ENCODE assay signal across 7 mouse cellular contexts in the genomic region with DNA sequence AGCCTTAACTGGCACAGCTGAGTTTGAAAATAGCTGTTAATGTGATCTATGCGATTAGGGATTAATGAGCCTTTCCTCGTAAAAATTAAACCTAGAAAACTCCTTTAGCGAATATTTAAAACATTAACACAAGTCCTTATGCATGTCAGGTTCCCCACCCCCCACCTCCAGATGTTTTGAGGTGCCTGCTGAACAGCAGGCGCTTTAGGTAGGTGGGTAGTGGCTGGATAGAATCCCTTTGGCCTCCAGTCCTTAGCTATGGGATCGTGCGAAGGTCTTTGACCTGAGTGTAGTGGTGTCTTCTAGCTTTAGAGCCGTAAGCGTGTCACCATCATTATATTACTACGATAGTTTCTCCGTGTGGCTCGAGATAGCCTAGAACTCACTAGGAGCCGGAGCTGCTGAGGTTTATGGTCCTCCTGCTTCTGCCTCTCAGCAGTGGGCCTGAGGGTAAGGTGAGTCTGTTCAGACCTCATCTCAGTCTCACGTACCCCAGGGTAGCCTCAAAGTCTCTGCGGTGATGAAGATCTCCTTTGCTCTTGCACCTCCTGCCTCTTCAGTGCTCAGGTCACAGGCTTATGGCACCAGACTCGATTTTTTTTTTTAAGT. TPM values are rescaled to one million over a fixed set of nuclear protein-coding genes. Genes with fewer than 3 reads are reported as not detected.
A peak's percentile ranks its signal among the peaks of the same experiment; 100 is the strongest.
DNase-seq lines count a peak whose midpoint lies in the region; ATAC-seq and TF ChIP-seq lines count a peak whose summit lies in the region.

No protein-coding gene starts in this region.

- no peaks in the 10 kb centered on the region for H3K36me3 ChIP-seq in ES-Bruce4 (ENCODE audit: control insufficient read depth, insufficient read depth, low read length, poor library complexity, severe bottlenecking)
- H3K36me3 ChIP-seq in forebrain, embryonic 12.5 days (replicated peaks): peaks cover 5% of the 10 kb centered on the region
- peaks cover 12% of the 10 kb centered on the region for H3K36me3 ChIP-seq in kidney, embryonic 15.5 days
- H3K36me3 ChIP-seq in midbrain, postnatal 0 days (ENCODE audit: insufficient read depth, low read length): no peaks in the 10 kb centered on the region

- TF ChIP-seq CTCF in ES-Bruce4 (IDR thresholded peaks at IDR 0.05; ENCODE audit: low read depth, low read length): no peak
- no peak for TF ChIP-seq CTCF in midbrain, postnatal 0 days (IDR thresholded peaks at IDR 0.05)

- no peak overlapping the region for H3K27ac ChIP-seq in ES-Bruce4 (ENCODE audit: insufficient read depth, low read length)
- peak overlapping the region; percentile 100 for H3K27ac ChIP-seq in forebrain, embryonic 12.5 days
- peak overlapping the region; percentile 100 for H3K27ac ChIP-seq in kidney, embryonic 15.5 days
- H3K27ac ChIP-seq in midbrain, postnatal 0 days (ENCODE audit: low read depth, low read length): peak overlapping the region; percentile 100

- WGBS in forebrain, embryonic 12.5 days: 28% methylated on average over 15 of the region's 15 CpGs
- 12% methylated on average over 15 of the region's 15 CpGs for WGBS in kidney, embryonic 15.5 days
- 27% methylated on average over 15 of the region's 15 CpGs for WGBS in midbrain, postnatal 0 days

- H3K4me3 ChIP-seq in ES-Bruce4 (ENCODE audit: low read depth, low read length): peak overlapping the region; percentile 22; the same call in 1 of the 2 replicates
- peak overlapping the region; percentile 94 for H3K4me3 ChIP-seq in forebrain, embryonic 12.5 days (replicated peaks)
- H3K4me3 ChIP-seq in kidney, embryonic 15.5 days (replicated peaks): peak overlapping the region; percentile 90
- peak overlapping the region; percentile 97 for H3K4me3 ChIP-seq in midbrain, postnatal 0 days (ENCODE audit: low read depth, low read length)

- TF ChIP-seq POLR2A in ES-Bruce4 (IDR thresholded peaks at IDR 0.05; ENCODE audit: insufficient read depth, low read length): no peak

- DNase-seq in A20 (ENCODE audit: low read depth, low spot score): peak; percentile 44
- DNase-seq in midbrain, postnatal 0 days (ENCODE audit: low spot score): no peak
- no peak for DNase-seq in spleen, adult 12 weeks (ENCODE audit: low spot score)
- DNase-seq in gastrocnemius, postnatal 10 days: no peak

- H3K27me3 ChIP-seq in ES-Bruce4 (ENCODE audit: control insufficient read depth, insufficient read depth, low read length, poor library complexity, severe bottlenecking): no peaks in the 10 kb centered on the region
- H3K27me3 ChIP-seq in forebrain, embryonic 12.5 days: peaks cover 9% of the 10 kb centered on the region
- H3K27me3 ChIP-seq in kidney, embryonic 15.5 days: no peaks in the 10 kb centered on the region
- no peaks in the 10 kb centered on the region for H3K27me3 ChIP-seq in midbrain, postnatal 0 days (ENCODE audit: insufficient read depth, low read length)

- TF ChIP-seq EP300 in ES-Bruce4 (IDR thresholded peaks at IDR 0.05; ENCODE audit: insufficient read depth, low read depth, low read length): no peak

- H3K4me2 ChIP-seq in forebrain, embryonic 12.5 days: peak overlapping the region; percentile 65
- peak overlapping the region; percentile 79 for H3K4me2 ChIP-seq in kidney, embryonic 15.5 days
- peak overlapping the region; percentile 64 for H3K4me2 ChIP-seq in midbrain, postnatal 0 days (ENCODE audit: low read depth, low read length, poor library complexity, severe bottlenecking)

- ATAC-seq in forebrain, embryonic 12.5 days (ENCODE audit: low FRiP score): no peak
- ATAC-seq in kidney, embryonic 15.5 days (replicated peaks; ENCODE audit: low FRiP score): no peak
- no peak for ATAC-seq in midbrain, postnatal 0 days (ENCODE audit: low FRiP score)

- H3K4me1 ChIP-seq in ES-Bruce4 (ENCODE audit: control insufficient read depth, insufficient read depth, low read length): peaks cover 2% of the 10 kb centered on the region
- peaks cover 41% of the 10 kb centered on the region for H3K4me1 ChIP-seq in forebrain, embryonic 12.5 days
- H3K4me1 ChIP-seq in kidney, embryonic 15.5 days: peaks cover 59% of the 10 kb centered on the region
- H3K4me1 ChIP-seq in midbrain, postnatal 0 days (ENCODE audit: insufficient read depth, low read length): peaks cover 8% of the 10 kb centered on the region

- no peaks in the 10 kb centered on the region for H3K9me3 ChIP-seq in ES-Bruce4 (replicated peaks; ENCODE audit: control insufficient read depth, insufficient read depth, low read length, poor library complexity, severe bottlenecking)
- no peaks in the 10 kb centered on the region for H3K9me3 ChIP-seq in forebrain, embryonic 12.5 days
- H3K9me3 ChIP-seq in kidney, embryonic 15.5 days (replicated peaks): no peaks in the 10 kb centered on the region
- no peaks in the 10 kb centered on the region for H3K9me3 ChIP-seq in midbrain, postnatal 0 days (ENCODE audit: low read length)

- H3K9ac ChIP-seq in ES-Bruce4 (ENCODE audit: low read depth, poor library complexity, severe bottlenecking): peak overlapping the region; percentile 93; the same call in 1 of the 2 replicates
- H3K9ac ChIP-seq in forebrain, embryonic 12.5 days: peak overlapping the region; percentile 96
- peak overlapping the region; percentile 96 for H3K9ac ChIP-seq in kidney, embryonic 15.5 days
- peak overlapping the region; percentile 68 for H3K9ac ChIP-seq in midbrain, postnatal 0 days (replicated peaks; ENCODE audit: low read length, poor library complexity, severe bottlenecking)

RNA-seq across cellular contexts. Expression of gene Wbp4, which starts 1.5 kb away (rescaled TPM):
- polyA plus RNA-seq in ES-Bruce4 (2011; ENCODE audit: insufficient read depth, insufficient read length, low read depth, missing spikeins): 38.7 and 42.9 TPM in 2 replicates
- polyA plus RNA-seq in forebrain, embryonic 12.5 days (2016; fragmentation: Nextera tagmentation; extraction: Ambion mirVana): 55.9 and 56.7 TPM in 2 replicates
- polyA plus RNA-seq in kidney, embryonic 15.5 days (2015; fragmentation: Nextera tagmentation; extraction: Ambion mirVana): 40.8 and 41.2 TPM in 2 replicates
- total RNA-seq in midbrain, postnatal 0 days (2014; rRNA removed): 30.5 and 38.1 TPM in 2 replicates
- polyA plus RNA-seq in midbrain, postnatal 0 days (2015; fragmentation: Nextera tagmentation; extraction: Ambion mirVana): 51.6 and 54.2 TPM in 2 replicates
- 10 to 100 TPM; 25.1 to 26.9 TPM for total RNA-seq in gastrocnemius, postnatal 10 days (2021)

RNA-seq across cellular contexts. Expression of gene Elf1, which starts 1.9 kb away (rescaled TPM):
- polyA plus RNA-seq in ES-Bruce4 (2011; ENCODE audit: insufficient read depth, insufficient read length, low read depth, missing spikeins): 18.1 and 20.4 TPM in 2 replicates
- polyA plus RNA-seq in forebrain, embryonic 12.5 days (2016; fragmentation: Nextera tagmentation; extraction: Ambion mirVana): 5.7 and 6.2 TPM in 2 replicates
- 13.7 and 14.7 TPM in 2 replicates for polyA plus RNA-seq in kidney, embryonic 15.5 days (2015; fragmentation: Nextera tagmentation; extraction: Ambion mirVana)
- total RNA-seq in midbrain, postnatal 0 days (2014; rRNA removed): 7.2 TPM in 2 replicates
- polyA plus RNA-seq in midbrain, postnatal 0 days (2015; fragmentation: Nextera tagmentation; extraction: Ambion mirVana): 2.1 and 2.2 TPM in 2 replicates
- 10 to 100 TPM in 1 of 2 experiments, 1 to 10 TPM in 1; 8.7 to 11.3 TPM for total RNA-seq in gastrocnemius, postnatal 10 days (2021)

RNA-seq across cellular contexts. Expression of gene Kbtbd6, which starts 31.2 kb away (rescaled TPM):
- 1.7 and 1.9 TPM in 2 replicates for polyA plus RNA-seq in ES-Bruce4 (2011; ENCODE audit: insufficient read depth, insufficient read length, low read depth, missing spikeins)
- 6.1 and 6.2 TPM in 2 replicates for polyA plus RNA-seq in forebrain, embryonic 12.5 days (2016; fragmentation: Nextera tagmentation; extraction: Ambion mirVana)
- polyA plus RNA-seq in kidney, embryonic 15.5 days (2015; fragmentation: Nextera tagmentation; extraction: Ambion mirVana): 3.5 and 3.7 TPM in 2 replicates
- total RNA-seq in midbrain, postnatal 0 days (2014; rRNA removed): 2.6 and 4.2 TPM in 2 replicates
- 0.83 and 0.96 TPM in 2 replicates for polyA plus RNA-seq in midbrain, postnatal 0 days (2015; fragmentation: Nextera tagmentation; extraction: Ambion mirVana)
- total RNA-seq in gastrocnemius, postnatal 10 days (2021): under 1 TPM; 0.38 to 0.45 TPM

RNA-seq across cellular contexts. Expression of gene Kbtbd7, which starts 56.5 kb away (rescaled TPM):
- 7.2 and 8.7 TPM in 2 replicates for polyA plus RNA-seq in ES-Bruce4 (2011; ENCODE audit: insufficient read depth, insufficient read length, low read depth, missing spikeins)
- polyA plus RNA-seq in forebrain, embryonic 12.5 days (2016; fragmentation: Nextera tagmentation; extraction: Ambion mirVana): 22.4 and 23.4 TPM in 2 replicates
- 11.5 and 11.8 TPM in 2 replicates for polyA plus RNA-seq in kidney, embryonic 15.5 days (2015; fragmentation: Nextera tagmentation; extraction: Ambion mirVana)
- 36.5 and 39.8 TPM in 2 replicates for total RNA-seq in midbrain, postnatal 0 days (2014; rRNA removed)
- 11.3 TPM in 2 replicates for polyA plus RNA-seq in midbrain, postnatal 0 days (2015; fragmentation: Nextera tagmentation; extraction: Ambion mirVana)
- total RNA-seq in gastrocnemius, postnatal 10 days (2021): 1 to 10 TPM; 8.6 to 9.2 TPM

Comparison
In these comparisons a context has a peak if more than half of its experiments do, and no peak if none do; other contexts are left out.
1. H3K4me3 ChIP-seq: peak in every context shown above with its lines; median percentile 97 in midbrain, postnatal 0 days; 94 in forebrain, embryonic 12.5 days; 90 in kidney, embryonic 15.5 days; 22 in ES-Bruce4.